Mouse (Mus musculus) midbrain, postnatal 0 days (tissue): ENCODE measurements around the gene Ldhal6b. TPM values are rescaled to one million over a fixed set of nuclear protein-coding genes. Genes with fewer than 3 reads are reported as not detected.
"Not testable (repeated sequence)": the region's sequence is repeated elsewhere in the genome, so short reads cannot be mapped to it uniquely, and the experiment has no call there.

Experiments
- ATAC-seq: fragments of 200-750 bp; cut with Nextera tagmentation; 2 replicates; pipeline ENCODE4 v1.8.0; 2017; ENCODE audit warnings: moderate number of reproducible peaks, mild to moderate bottlenecking, moderate TSS enrichment, moderate library complexity; ENCODE audit not compliant: low FRiP score
- DNase-seq: peaks from one replicate; pipeline ENCODE4 v3.0.0-alpha.2; 2015; ENCODE audit warnings: low spot score
- H3K27ac ChIP-seq: fragments of 300-500 bp; sonication (generic); 2 replicates; pipeline ENCODE4 v1.5.1; 2014; ENCODE audit warnings: low read depth, mild to moderate bottlenecking, low read length, mixed read lengths
- H3K27me3 ChIP-seq: fragments of 300-500 bp; sonication (generic); 2 replicates; pipeline ENCODE4 v1.6.1; 2014; ENCODE audit warnings: low read length, control low read depth, mixed read lengths; ENCODE audit not compliant: insufficient read depth
- H3K36me3 ChIP-seq: fragments of 300-500 bp; sonication (generic); 2 replicates; pipeline ENCODE4 v1.6.1; 2014; ENCODE audit warnings: low read length, control low read depth, mixed read lengths; ENCODE audit not compliant: insufficient read depth
- H3K4me1 ChIP-seq: fragments of 300-500 bp; sonication (generic); 2 replicates; pipeline ENCODE4 v1.6.1; 2014; ENCODE audit warnings: mild to moderate bottlenecking, control low read depth, antibody characterized with exemption, low read length, mixed read lengths; ENCODE audit not compliant: insufficient read depth
- H3K4me2 ChIP-seq: fragments of 300-500 bp; sonication (generic); 2 replicates; pipeline ENCODE4 v1.6.1; 2014; ENCODE audit warnings: low read depth, mild to moderate bottlenecking, low read length, mixed read lengths; ENCODE audit not compliant: poor library complexity, severe bottlenecking
- H3K4me3 ChIP-seq: fragments of 300-500 bp; sonication (generic); 2 replicates; pipeline ENCODE4 v1.5.1; 2014; ENCODE audit warnings: low read depth, mild to moderate bottlenecking, low read length, moderate library complexity
- H3K9ac ChIP-seq: fragments of 300-500 bp; sonication (generic); replicated peaks from 2 replicates; pipeline ENCODE4 v1.6.1; 2014; ENCODE audit warnings: mild to moderate bottlenecking, low read length, moderate library complexity, mixed read lengths; ENCODE audit not compliant: poor library complexity, severe bottlenecking
- H3K9me3 ChIP-seq: fragments of 300-500 bp; sonication (generic); 2 replicates; pipeline ENCODE4 v1.6.1; 2016; ENCODE audit warnings: low read length, control low read depth
- CTCF ChIP-seq: IDR thresholded peaks from 2 replicates; pipeline ENCODE4 v1.5.1; 2016; ENCODE audit warnings: antibody characterized with exemption, mild to moderate bottlenecking
- WGBS: fragments of 180-500 bp; shearing (Covaris S2); extraction: QIAGEN DNeasy Blood & Tissue Kit; methylation state at CpG from one replicate; pipeline ENCODE4 v1.1.7; 2014; 5-methylcytosine and 5-hydroxymethylcytosine counted together
- polyA plus RNA-seq: library from polyadenylated mRNA; unstranded; fragments of >200 nt; fragmentation: Nextera tagmentation; extraction: Ambion mirVana; gene quantifications from 2 replicates; pipeline ENCODE4 v1.2.1, GENCODE M21; 2015
- total RNA-seq: library from RNA; depleted of rRNA; stranded (reverse); fragments of >200 nt; gene quantifications from 2 replicates; pipeline ENCODE4 v1.2.3, GENCODE M21; 2014

Gene Ldhal6b
- total and polyA plus RNA-seq, 2 experiments from 2014 or later, result 0.10 to 0.55 TPM

DNA sequence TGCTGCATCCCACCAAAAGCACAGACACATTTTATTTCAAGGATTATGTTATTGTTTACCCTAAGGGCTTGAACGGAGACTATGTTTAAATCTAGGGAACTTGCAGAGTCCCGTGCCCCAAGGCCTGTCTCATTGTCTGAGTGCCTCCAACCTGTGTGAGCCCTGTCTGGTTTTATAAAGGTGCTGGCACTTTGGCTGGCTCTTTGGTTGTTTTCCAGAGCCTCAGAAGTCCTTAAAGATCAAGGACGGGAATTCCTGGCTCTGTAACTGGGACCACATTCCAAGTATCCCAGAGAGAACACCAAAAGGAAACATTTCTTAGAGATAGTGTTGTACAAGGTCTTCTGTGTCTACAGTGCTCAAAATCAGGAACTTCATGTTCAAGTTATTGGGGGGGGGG, 24.7 kb upstream of the Ldhal6b start:
- 71% methylated on average over 3 of the region's 3 CpGs for WGBS
- DNase-seq, result no peak

GRCm38 (mm10) chr17:5442403-5442802, 23.8 kb upstream of the Ldhal6b start:
- not testable (repeated sequence) for DNase-seq, H3K4me1 ChIP-seq, H3K36me3 ChIP-seq, H3K4me3 ChIP-seq, H3K4me2 ChIP-seq, H3K9ac ChIP-seq, H3K27ac ChIP-seq, ATAC-seq, H3K9me3 ChIP-seq, H3K27me3 ChIP-seq
- WGBS, result 77% methylated on average over 5 of the region's 5 CpGs

More for the DNA sequence above, 24.7 kb upstream of the Ldhal6b start:
- ATAC-seq, result no peak
- Histone ChIP-seq H3K27me3 (no peaks in the 10 kb centered on the region), H3K4me2 (no peak overlapping the region), H3K4me1 (no peaks in the 10 kb centered on the region), H3K4me3 (no peak overlapping the region), H3K9ac (no peak overlapping the region), H3K9me3 (no peaks in the 10 kb centered on the region), H3K27ac (no peak overlapping the region), H3K36me3 (peaks cover under 1% of the 10 kb centered on the region; the same call in 1 of the 2 replicates)
- TF ChIP-seq CTCF, result no peak

- Histone ChIP-seq H3K27me3 (no peaks in the 10 kb centered on the region), H3K27ac (peak within 1 kb of the TSS; percentile 65), H3K9me3 (no peaks in the 10 kb centered on the region), H3K4me2 (peak within 1 kb of the TSS; percentile 78), H3K36me3 (peaks cover 6% of the 10 kb centered on the region; the same call in 1 of the 2 replicates), H3K4me1 (no peaks in the 10 kb centered on the region), H3K4me3 (peak within 1 kb of the TSS; percentile 67), H3K9ac (peak within 1 kb of the TSS; percentile 76)
- peak; percentile 77 for TF ChIP-seq CTCF
- DNase-seq (peak; percentile 94), ATAC-seq (peak; percentile 89)
- WGBS, result 0% methylated on average over 27 of the region's 27 CpGs
Measured at GRCm38 (mm10) chr17:5440159-5440971, 21.8 kb upstream of the Ldhal6b start, which contains the start of gene Tmem242. Tmem242 (minus strand) TSS chr17:5440259.

GRCm38 (mm10) chr17:5439831-5440158, 21.2 kb upstream of the Ldhal6b start:
- DNase-seq (no peak), ATAC-seq (peak; percentile 73; the same call in 1 of the 2 replicates)
- peak overlapping the region; percentile 65; the same call in 1 of the 2 replicates for H3K27ac ChIP-seq
- peaks cover 6% of the 10 kb centered on the region; the same call in 1 of the 2 replicates for H3K36me3 ChIP-seq
- H3K4me2 ChIP-seq, result peak overlapping the region; percentile 78
- TF ChIP-seq CTCF, result no peak
- H3K9ac ChIP-seq, result peak overlapping the region; percentile 76
- H3K27me3 ChIP-seq, result no peaks in the 10 kb centered on the region
- H3K4me3 ChIP-seq, result peak overlapping the region; percentile 67
- WGBS, result 0% methylated on average over 8 of the region's 8 CpGs
- H3K4me1 ChIP-seq, result no peaks in the 10 kb centered on the region
- H3K9me3 ChIP-seq, result no peaks in the 10 kb centered on the region

GRCm38 (mm10) chr17:5429772-5430133, 11.2 kb upstream of the Ldhal6b start:
- H3K27ac ChIP-seq, result no peak overlapping the region; the same call in 1 of the 2 replicates
- no peak for TF ChIP-seq CTCF
- no peaks in the 10 kb centered on the region for H3K4me1 ChIP-seq
- peaks cover 14% of the 10 kb centered on the region for H3K36me3 ChIP-seq
- no peak overlapping the region for H3K4me3 ChIP-seq
- 75% methylated on average over 9 of the region's 9 CpGs for WGBS
- DNase-seq (no peak), ATAC-seq (peak; percentile 62)
- no peak overlapping the region for H3K9ac ChIP-seq
- H3K27me3 ChIP-seq, result no peaks in the 10 kb centered on the region
- H3K9me3 ChIP-seq, result no peaks in the 10 kb centered on the region
- no peak overlapping the region for H3K4me2 ChIP-seq

DNA sequence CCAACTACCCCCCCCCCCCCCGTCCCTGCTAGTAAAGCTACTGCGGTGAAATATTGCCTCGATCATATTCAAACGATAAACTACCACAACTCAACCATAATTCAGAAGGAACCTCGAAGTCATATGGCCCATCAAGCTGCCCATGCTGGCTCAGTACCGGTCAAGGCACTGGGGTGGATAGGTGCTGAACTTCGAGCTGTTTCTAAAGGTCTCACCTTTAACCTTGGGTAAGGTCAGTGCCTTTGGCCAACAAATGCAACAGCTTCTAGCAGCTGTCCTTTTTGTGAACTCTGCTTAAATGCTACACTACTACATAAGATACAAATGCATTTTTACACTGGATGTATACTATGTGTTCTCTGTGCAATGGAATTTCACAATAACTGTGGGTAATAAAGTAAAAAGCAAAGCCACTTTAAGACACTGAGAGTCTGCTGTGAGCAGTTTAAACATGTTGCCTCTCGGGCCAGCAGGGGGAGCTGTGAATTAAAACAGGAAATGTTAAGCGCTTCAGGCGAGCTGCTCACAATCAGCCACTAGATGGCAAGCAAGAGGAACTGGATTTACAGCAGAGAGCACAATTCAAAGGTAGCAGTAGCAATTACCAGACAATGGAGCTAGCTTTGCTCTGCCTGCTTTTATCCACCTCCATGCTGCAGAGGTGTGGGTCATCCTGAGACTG, 10.7 kb upstream of the Ldhal6b start:
- WGBS, result 56% methylated on average over 10 of the region's 10 CpGs
- DNase-seq (peak; percentile 97), ATAC-seq (peak; percentile 74)
- H3K9me3 ChIP-seq, result no peaks in the 10 kb centered on the region
- H3K9ac ChIP-seq, result no peak overlapping the region
- no peaks in the 10 kb centered on the region for H3K27me3 ChIP-seq
- H3K36me3 ChIP-seq, result peaks cover 14% of the 10 kb centered on the region
- no peak overlapping the region for H3K4me2 ChIP-seq
- H3K4me1 ChIP-seq, result no peaks in the 10 kb centered on the region
- peak; percentile 100 for TF ChIP-seq CTCF
- H3K27ac ChIP-seq, result no peak overlapping the region
- no peak overlapping the region for H3K4me3 ChIP-seq
